Mouse (Mus musculus): ENCODE measurements around the gene Hoxb7. TPM values are rescaled to one million over a fixed set of nuclear protein-coding genes. Genes with fewer than 3 reads are reported as not detected.

The Hoxb7 gene
- polyA plus RNA-seq, 1 experiment from 2014 or later: 9.1 TPM

DNA sequence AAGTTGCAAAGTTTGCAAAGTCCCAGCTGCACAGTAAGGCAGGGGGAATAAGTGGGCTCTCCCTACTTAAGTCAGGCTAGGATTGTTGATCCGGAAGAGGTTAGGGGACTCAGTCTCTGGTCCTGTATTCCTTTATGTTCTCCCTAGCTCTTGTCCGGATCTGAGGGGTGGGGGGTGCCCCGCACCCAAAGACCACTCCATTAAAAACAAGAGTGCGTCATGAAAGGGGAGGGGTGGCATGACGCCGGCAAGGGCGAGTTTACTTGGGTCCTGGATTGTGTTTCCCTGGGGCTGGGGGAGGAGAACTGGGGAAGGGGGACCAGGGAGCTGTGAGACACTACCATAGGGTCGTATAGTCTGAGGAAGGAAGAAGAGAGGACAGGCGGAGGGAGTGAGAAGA is 13.4 kb downstream of the Hoxb7 start:
- WGBS: 7% methylated on average over 9 of the region's 9 CpGs
- peak overlapping the region; percentile 67 for H3K4me2 ChIP-seq
- H3K4me3 ChIP-seq (replicated peaks): peak overlapping the region; percentile 53
- no peak for ATAC-seq (ENCODE audit: insufficient read depth, low FRiP score, low read depth)
- H3K4me1 ChIP-seq: peaks cover 22% of the 10 kb centered on the region
- H3K27me3 ChIP-seq (replicated peaks): peaks cover 65% of the 10 kb centered on the region
- H3K27ac ChIP-seq: peak overlapping the region; percentile 75; the same call in 1 of the 2 replicates
- no peaks in the 10 kb centered on the region for H3K9me3 ChIP-seq
- peak overlapping the region; percentile 63 for H3K9ac ChIP-seq
- no peaks in the 10 kb centered on the region for H3K36me3 ChIP-seq

DNA sequence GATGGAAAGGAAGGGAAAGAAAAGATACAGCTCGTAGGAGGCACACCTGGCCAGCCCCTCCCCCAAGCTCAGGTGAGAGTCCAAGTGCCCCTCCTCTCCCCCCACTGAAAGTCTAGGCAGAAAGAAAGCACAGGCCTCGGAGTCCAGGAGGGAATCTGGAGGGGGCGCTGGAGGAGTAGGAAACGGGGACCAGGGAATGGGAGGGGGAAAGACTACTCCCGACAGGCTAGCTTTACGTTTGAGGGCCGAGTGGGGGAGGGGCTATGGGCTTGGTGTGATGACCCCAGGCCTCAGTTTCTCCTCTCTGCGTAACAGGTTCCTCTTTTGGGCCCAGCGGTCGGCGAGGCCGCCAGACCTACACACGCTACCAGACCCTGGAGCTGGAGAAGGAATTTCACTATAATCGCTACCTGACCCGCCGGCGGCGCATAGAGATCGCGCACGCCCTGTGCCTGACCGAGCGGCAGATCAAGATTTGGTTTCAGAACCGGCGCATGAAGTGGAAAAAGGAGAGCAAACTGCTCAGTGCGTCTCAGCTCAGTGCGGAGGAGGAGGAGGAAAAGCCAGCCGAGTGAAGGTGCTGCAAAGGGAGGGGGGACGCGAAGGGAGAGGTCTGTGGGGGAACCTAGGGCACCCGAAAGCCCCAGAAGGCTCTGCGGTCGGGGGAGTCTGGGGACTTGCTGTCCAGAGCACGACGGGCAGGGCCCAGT is 14.1 kb downstream of the Hoxb7 start:
- Histone ChIP-seq H3K4me1 (peaks cover 20% of the 10 kb centered on the region), H3K27me3 (replicated peaks) (peaks cover 66% of the 10 kb centered on the region), H3K4me3 (replicated peaks) (peak overlapping the region; percentile 53), H3K27ac (peak overlapping the region; percentile 44; the same call in 1 of the 2 replicates), H3K9me3 (no peaks in the 10 kb centered on the region), H3K9ac (peak overlapping the region; percentile 9; the same call in 1 of the 2 replicates), H3K36me3 (no peaks in the 10 kb centered on the region), H3K4me2 (peak overlapping the region; percentile 67)
- 4% methylated on average over 35 of the region's 35 CpGs for WGBS
- ATAC-seq (ENCODE audit: insufficient read depth, low FRiP score, low read depth): no peak

DNA sequence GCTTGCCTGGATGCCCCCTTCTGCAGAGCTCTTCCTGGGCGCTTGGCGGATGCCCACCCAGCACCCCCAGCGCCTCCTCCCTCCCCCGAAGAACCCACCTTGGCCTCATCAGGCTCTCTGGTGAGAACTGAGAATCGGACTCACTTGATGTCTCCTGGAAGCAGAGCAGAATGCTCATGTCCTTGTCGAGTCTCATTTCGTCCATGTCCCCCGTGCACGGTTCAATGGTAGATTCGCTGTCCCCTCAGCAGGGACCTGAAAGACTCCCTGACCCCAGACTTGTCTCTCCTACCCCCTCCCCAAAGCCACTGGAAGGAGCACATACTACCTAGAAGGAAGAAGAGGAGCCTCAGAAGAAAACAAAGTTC is 14.6 kb downstream of the Hoxb7 start:
- peaks cover 66% of the 10 kb centered on the region for H3K27me3 ChIP-seq (replicated peaks)
- peak overlapping the region; percentile 44; the same call in 1 of the 2 replicates for H3K27ac ChIP-seq
- H3K36me3 ChIP-seq: no peaks in the 10 kb centered on the region
- no peaks in the 10 kb centered on the region for H3K9me3 ChIP-seq
- WGBS: 20% methylated on average over 10 of the region's 10 CpGs
- no peak overlapping the region for H3K9ac ChIP-seq
- H3K4me2 ChIP-seq: peak overlapping the region; percentile 67
- peaks cover 16% of the 10 kb centered on the region; the same call in 1 of the 2 replicates for H3K4me1 ChIP-seq
- peak overlapping the region; percentile 53 for H3K4me3 ChIP-seq (replicated peaks)
- no peak for ATAC-seq (ENCODE audit: insufficient read depth, low FRiP score, low read depth)

GRCm38 (mm10) chr11:96301837-96302236 is 15.4 kb downstream of the Hoxb7 start:
- Histone ChIP-seq H3K4me3 (replicated peaks) (peak overlapping the region; percentile 41; the same call in 1 of the 2 replicates), H3K4me2 (peak overlapping the region; percentile 62), H3K4me1 (peaks cover 16% of the 10 kb centered on the region; the same call in 1 of the 2 replicates), H3K9ac (peak overlapping the region; percentile 20; the same call in 1 of the 2 replicates), H3K27ac (peak overlapping the region; percentile 71), H3K27me3 (replicated peaks) (peaks cover 65% of the 10 kb centered on the region), H3K9me3 (no peaks in the 10 kb centered on the region), H3K36me3 (no peaks in the 10 kb centered on the region)
- no peak for ATAC-seq (ENCODE audit: insufficient read depth, low FRiP score, low read depth)
- 10% methylated on average over 15 of the region's 15 CpGs for WGBS

DNA sequence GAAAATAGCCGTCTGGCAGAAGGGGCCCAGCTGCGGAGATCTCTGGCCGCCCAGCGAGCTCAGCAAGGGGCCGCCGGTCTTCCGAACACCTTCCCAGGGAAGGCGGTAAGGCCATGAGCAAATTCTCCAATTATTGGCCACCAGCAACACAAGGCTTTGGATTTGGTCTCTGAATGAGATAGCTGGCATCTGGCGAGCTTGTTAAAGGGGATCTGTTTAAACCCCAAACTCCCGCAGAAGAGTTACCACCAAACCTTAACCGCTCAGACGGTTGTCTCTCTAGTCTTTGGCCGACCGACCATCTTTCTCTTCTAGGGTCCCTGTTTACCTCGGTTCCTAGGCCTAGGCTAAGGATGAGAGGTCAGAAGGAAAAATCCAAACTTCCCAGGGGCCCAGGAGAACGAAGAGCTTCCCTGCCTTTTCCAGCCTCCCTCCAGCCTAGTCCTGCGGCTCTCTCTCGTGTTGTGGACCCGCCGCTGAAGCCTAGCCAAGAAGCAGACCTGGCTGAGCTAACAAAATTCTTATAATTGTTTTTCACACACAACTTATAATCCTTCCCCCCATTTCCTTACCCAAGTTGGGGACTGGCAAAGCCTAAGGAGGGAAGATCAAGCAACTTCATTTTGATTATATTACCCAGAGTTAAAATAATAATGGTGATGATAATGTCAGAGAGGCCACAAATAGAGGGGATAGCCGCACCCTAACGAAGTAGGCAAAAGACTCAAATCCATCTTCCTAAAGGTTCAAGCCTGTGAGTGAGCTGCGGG is 16.1 kb downstream of the Hoxb7 start:
- Histone ChIP-seq H3K9ac (no peak overlapping the region), H3K9me3 (no peaks in the 10 kb centered on the region), H3K27me3 (replicated peaks) (peaks cover 57% of the 10 kb centered on the region), H3K4me2 (peak overlapping the region; percentile 62), H3K36me3 (no peaks in the 10 kb centered on the region), H3K27ac (peak overlapping the region; percentile 71), H3K4me3 (replicated peaks) (peak overlapping the region; percentile 41; the same call in 1 of the 2 replicates), H3K4me1 (peaks cover 16% of the 10 kb centered on the region; the same call in 1 of the 2 replicates)
- 22% methylated on average over 23 of the region's 23 CpGs for WGBS
- no peak for ATAC-seq (ENCODE audit: insufficient read depth, low FRiP score, low read depth)

DNA sequence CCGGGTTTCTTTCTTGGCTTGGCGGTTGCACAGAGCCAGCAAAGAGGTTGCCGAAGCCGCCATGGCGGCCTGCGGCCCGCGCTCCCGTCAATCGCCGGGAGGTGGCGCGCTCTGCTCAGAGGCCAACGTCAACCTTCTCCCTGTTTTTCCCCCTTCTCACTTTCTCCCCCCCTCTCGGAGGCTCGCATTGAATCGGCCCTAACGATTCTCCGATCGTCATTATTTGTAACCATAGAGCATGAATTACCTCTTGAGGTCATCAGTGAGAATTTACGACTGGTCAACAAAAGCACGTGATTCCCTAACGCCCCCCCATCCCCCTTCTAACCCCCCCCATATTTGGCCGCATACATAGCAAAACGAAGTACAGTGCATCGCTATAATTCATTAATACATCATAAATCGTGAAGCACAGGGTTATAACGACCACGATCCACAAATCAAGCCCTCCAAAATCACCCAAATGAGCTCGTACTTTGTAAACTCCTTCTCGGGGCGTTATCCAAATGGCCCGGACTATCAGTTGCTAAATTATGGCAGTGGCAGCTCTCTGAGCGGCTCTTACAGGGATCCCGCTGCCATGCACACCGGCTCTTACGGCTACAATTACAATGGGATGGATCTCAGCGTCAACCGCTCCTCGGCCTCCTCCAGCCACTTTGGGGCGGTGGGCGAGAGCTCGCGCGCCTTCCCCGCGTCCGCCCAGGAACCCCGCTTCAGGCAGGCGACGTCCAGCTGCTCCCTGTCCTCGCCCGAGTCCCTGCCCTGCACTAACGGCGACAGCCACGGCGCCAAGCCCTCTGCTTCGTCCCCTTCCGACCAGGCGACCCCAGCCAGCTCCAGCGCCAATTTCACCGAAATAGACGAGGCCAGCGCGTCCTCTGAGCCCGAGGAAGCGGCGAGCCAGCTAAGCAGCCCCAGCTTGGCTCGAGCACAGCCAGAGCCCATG is 17.0 kb downstream of the Hoxb7 start, which contains the start of gene Hoxb5:
Hoxb5 (plus strand) TSS at position 186 of the 949 bp plus-strand sequence.
- H3K4me1 ChIP-seq: peaks cover 16% of the 10 kb centered on the region; the same call in 1 of the 2 replicates
- H3K9me3 ChIP-seq: no peaks in the 10 kb centered on the region
- peak within 1 kb of the TSS; percentile 78 for H3K27ac ChIP-seq
- no peaks in the 10 kb centered on the region for H3K36me3 ChIP-seq
- H3K27me3 ChIP-seq (replicated peaks): peaks cover 51% of the 10 kb centered on the region
- peak within 1 kb of the TSS; percentile 47 for H3K9ac ChIP-seq
- H3K4me2 ChIP-seq: peak within 1 kb of the TSS; percentile 62
- peak; percentile 54 for ATAC-seq (ENCODE audit: insufficient read depth, low FRiP score, low read depth)
- WGBS: 2% methylated on average over 69 of the region's 69 CpGs
- H3K4me3 ChIP-seq (replicated peaks): peak within 1 kb of the TSS; percentile 41

- 5% methylated on average over 38 of the region's 38 CpGs for WGBS
- Histone ChIP-seq H3K4me2 (peak overlapping the region; percentile 62), H3K9me3 (no peaks in the 10 kb centered on the region), H3K4me3 (replicated peaks) (peak overlapping the region; percentile 41), H3K9ac (peak overlapping the region; percentile 17; the same call in 1 of the 2 replicates), H3K27ac (peak overlapping the region; percentile 78), H3K36me3 (no peaks in the 10 kb centered on the region), H3K27me3 (replicated peaks) (peaks cover 43% of the 10 kb centered on the region), H3K4me1 (peaks cover 20% of the 10 kb centered on the region; the same call in 1 of the 2 replicates)
- no peak for ATAC-seq (ENCODE audit: insufficient read depth, low FRiP score, low read depth)
Measured at GRCm38 (mm10) chr11:96304381-96305195, 18.2 kb downstream of the Hoxb7 start.

- Histone ChIP-seq H3K27me3 (replicated peaks) (peaks cover 36% of the 10 kb centered on the region), H3K4me1 (peaks cover 13% of the 10 kb centered on the region; the same call in 1 of the 2 replicates), H3K27ac (peak overlapping the region; percentile 82), H3K36me3 (no peaks in the 10 kb centered on the region), H3K4me2 (peak overlapping the region; percentile 62), H3K9me3 (no peaks in the 10 kb centered on the region), H3K9ac (no peak overlapping the region), H3K4me3 (replicated peaks) (peak overlapping the region; percentile 41)
- WGBS: 36% methylated on average over 6 of the region's 6 CpGs
- no peak for ATAC-seq (ENCODE audit: insufficient read depth, low FRiP score, low read depth)
Measured at GRCm38 (mm10) chr11:96305505-96306182, 19.2 kb downstream of the Hoxb7 start.

DNA sequence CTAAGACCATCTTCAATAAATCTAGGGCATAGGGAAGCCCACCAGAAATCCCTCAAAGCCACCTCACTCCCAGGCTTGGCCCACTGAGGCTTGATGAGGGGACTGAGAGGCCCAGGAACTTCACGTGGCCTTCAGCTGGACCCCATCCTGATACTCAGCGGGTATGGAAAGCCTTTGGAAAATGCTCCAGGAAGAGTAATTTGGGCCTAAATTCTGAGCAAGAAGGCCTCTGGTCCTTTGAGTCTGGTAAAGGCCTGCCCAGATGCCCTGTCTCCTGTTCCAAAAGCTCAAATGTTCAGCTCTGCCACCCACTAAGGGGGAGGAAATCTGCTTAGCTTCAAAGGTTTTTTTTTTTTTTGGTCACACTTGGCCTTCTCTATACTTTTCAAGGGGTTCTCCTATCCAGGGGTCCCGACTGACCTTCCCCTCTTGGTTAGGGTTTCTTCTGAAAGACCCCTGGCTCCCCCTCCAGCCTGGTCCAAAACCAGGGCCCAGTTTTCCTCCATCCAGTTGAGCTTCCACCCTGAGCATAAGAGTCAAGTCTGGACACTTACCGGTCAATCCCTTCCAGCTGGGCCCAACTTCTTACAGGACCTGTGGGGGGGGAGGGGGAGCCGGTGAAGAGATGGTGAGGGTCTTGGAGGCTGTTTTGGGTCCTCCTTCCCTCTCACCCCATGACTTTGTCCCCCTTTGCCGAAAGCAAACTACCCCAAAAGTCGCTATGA is 19.9 kb downstream of the Hoxb7 start:
- Histone ChIP-seq H3K27ac (peak overlapping the region; percentile 82), H3K9ac (no peak overlapping the region), H3K36me3 (no peaks in the 10 kb centered on the region), H3K27me3 (replicated peaks) (peaks cover 37% of the 10 kb centered on the region), H3K4me3 (replicated peaks) (peak overlapping the region; percentile 41), H3K4me2 (peak overlapping the region; percentile 62), H3K4me1 (peaks cover 11% of the 10 kb centered on the region; the same call in 1 of the 2 replicates), H3K9me3 (no peaks in the 10 kb centered on the region)
- ATAC-seq (ENCODE audit: insufficient read depth, low FRiP score, low read depth): no peak
- WGBS: 31% methylated on average over 7 of the region's 7 CpGs

DNA sequence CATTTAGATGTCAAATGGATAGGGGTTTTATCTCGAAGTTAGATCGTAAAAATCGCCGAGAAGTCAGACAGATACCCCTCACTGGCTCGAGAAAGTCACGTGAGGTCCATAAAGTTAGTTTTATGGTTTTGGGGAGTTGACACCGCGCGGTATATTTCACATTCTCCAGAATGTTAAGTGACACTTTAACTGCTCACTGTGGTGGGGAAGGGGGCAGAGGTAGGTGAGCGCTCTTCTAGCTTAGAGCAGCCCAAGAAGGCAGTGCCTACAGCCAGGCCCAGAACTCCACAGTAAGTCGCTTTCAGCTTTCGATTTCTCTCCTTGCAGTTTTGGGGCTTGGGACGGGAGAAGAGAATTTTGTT is 20.5 kb downstream of the Hoxb7 start:
- peaks cover 35% of the 10 kb centered on the region for H3K27me3 ChIP-seq (replicated peaks)
- peaks cover 11% of the 10 kb centered on the region; the same call in 1 of the 2 replicates for H3K4me1 ChIP-seq
- H3K27ac ChIP-seq: peak overlapping the region; percentile 82
- no peaks in the 10 kb centered on the region for H3K9me3 ChIP-seq
- H3K4me3 ChIP-seq (replicated peaks): peak overlapping the region; percentile 41
- 18% methylated on average over 13 of the region's 13 CpGs for WGBS
- ATAC-seq (ENCODE audit: insufficient read depth, low FRiP score, low read depth): no peak
- no peaks in the 10 kb centered on the region for H3K36me3 ChIP-seq
- no peak overlapping the region for H3K9ac ChIP-seq
- peak overlapping the region; percentile 62 for H3K4me2 ChIP-seq
